Mouse (Mus musculus): ENCODE measurements around the gene Phospho1. TPM values are rescaled to one million over a fixed set of nuclear protein-coding genes. Genes with fewer than 3 reads are reported as not detected.

Gene Phospho1
- 100 to 1,000 TPM; 204 to 243 TPM for total RNA-seq (2021)
- long read RNA-seq, experiment 1, transcript Phospho1-202 (3 exons, 590 nt), result major isoform, 15 of 20 reads
- long read RNA-seq, experiment 1, partial matches to known transcripts, result 0 of 20 reads
- long read RNA-seq, experiment 1, other reads (novel, unspliced or antisense), result 2 of 20 reads
- long read RNA-seq, experiment 2, transcript Phospho1-202 (3 exons, 590 nt), result major isoform, 22 of 30 reads
- long read RNA-seq, experiment 2, partial matches to known transcripts, result 0 of 30 reads
- long read RNA-seq, experiment 2, other reads (novel, unspliced or antisense), result 5 of 30 reads

GRCm38 (mm10) chr11:95824071-95824876 lies at the start of gene Phospho1:
TSS of gene Phospho1 (plus strand) at chr11:95824499.
- peak; percentile 97 for DNase-seq

- DNase-seq, result peak; percentile 86
These were observed 46.7 kb upstream of the Phospho1 start for GRCm38 (mm10) chr11:95777323-95778297.

GRCm38 (mm10) chr11:95778831-95779251 lies 45.5 kb upstream of the Phospho1 start:
- peak; percentile 75 for DNase-seq

GRCm38 (mm10) chr11:95779366-95779765 lies 44.9 kb upstream of the Phospho1 start:
- no peak for DNase-seq

DNA sequence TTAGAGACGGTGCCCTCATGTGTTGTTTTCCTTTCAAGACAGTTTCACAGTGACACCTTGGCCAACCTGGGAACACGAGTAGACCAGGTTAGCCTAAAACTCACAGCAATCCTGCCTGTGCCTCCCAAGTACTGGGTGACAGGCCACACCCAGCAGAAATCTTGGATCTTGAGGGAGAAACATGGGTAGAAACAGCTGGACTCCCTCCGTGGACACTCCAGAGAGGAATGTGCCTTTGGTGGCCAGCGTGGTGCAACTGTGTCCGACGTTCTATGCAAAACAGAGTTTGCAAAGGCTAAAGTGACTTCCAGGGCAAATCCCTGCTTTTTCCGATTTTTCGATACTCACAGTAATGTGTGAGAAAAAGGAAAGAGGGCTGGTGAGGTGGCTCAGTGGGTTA lies 43.8 kb upstream of the Phospho1 start:
- DNase-seq, result no peak

GRCm38 (mm10) chr11:95781557-95781956 lies 42.7 kb upstream of the Phospho1 start:
- no peak for DNase-seq

DNA sequence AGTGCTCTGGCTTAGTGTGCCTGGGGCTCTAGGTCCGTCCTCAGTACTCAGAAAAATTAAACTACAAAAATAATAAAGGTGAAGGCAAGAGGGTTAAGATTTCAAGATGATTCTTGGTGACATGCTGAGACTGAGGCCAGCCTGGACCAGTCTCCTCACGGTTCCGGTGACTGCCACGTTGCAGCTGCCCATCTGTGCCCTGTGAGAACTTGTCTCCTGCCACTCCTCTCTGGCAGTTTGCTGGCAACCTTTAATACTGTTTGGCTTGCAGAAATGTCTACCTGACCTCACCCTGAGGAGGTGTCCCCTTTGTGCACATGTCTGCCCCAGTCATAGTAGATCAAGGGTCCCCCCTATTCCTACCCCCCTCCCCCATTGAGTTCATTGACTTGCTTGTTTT lies 40.8 kb upstream of the Phospho1 start:
- DNase-seq, result no peak

- DNase-seq, result no peak
These were observed 40.3 kb upstream of the Phospho1 start for GRCm38 (mm10) chr11:95783958-95784357.

DNA sequence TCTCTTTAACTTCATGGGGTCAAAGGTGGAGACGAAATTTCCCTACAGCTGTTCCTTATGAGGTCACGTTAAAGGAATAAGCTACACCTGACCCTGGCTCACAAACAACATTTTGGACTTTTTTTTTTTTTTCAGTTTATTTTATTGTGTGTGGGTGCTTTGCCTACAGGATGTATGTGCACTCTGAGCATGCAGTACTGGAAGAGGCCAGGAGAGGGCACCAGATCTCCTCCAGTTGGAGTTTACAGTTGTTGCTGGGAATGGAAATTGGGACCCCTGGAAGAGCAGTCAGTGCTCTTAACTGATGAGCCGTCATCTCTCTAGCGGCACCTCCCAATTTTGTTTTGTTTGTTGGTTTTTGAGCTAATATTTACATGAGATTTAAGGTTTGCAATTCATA lies 38.6 kb upstream of the Phospho1 start:
- no peak for DNase-seq

DNA sequence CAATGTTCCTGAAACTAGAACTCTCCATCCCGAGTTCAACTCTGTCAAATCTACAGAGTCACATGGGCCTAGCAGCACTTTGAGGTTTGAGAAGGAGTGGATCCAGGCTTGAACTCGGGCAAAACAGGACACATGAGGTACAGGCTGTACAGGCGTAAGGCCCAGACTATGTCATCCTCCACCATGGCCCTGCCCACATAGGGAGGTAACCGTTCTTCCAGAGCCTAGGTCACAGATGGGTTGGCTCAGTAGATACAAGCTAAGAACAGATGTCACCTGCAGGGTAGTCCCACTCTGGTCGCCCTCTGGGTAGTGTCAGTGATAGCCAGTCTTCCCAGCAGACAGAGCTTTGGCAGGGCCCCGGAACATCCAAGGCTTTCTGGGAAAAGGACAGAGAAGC lies 37.8 kb upstream of the Phospho1 start:
- no peak for DNase-seq

DNA sequence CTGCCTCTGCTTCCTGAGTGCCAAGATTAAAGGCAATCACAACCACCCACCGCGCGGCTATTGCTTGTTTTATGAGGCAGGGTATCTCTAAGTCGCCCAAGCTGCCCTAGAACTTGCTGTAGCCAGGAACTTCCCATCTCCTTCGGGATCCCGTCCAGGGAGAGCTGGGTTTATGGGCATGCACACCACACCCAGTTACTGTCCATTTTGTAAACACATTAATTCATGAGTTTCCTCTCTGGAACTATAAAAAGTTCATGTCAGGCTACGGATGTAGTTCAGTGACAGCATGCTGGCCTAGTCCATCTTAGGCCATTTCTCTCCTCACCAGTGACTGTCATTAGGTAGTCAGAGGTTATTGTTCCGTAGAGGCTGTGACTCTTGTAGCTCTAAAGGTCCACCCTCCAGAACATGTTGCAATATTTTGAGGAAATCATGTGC lies 34.8 kb upstream of the Phospho1 start:
- peak; percentile 48 for DNase-seq

- no peak for DNase-seq
These were observed 32.5 kb upstream of the Phospho1 start for GRCm38 (mm10) chr11:95791787-95792186.

GRCm38 (mm10) chr11:95792950-95793509 lies 31.3 kb upstream of the Phospho1 start:
- DNase-seq, result no peak

- DNase-seq, result no peak
These were observed 30.1 kb upstream of the Phospho1 start for GRCm38 (mm10) chr11:95794201-95794600.

GRCm38 (mm10) chr11:95795582-95795981 lies 28.7 kb upstream of the Phospho1 start:
- no peak for DNase-seq

GRCm38 (mm10) chr11:95805010-95805409 lies 19.3 kb upstream of the Phospho1 start:
- DNase-seq, result no peak

GRCm38 (mm10) chr11:95805527-95805926 lies 18.8 kb upstream of the Phospho1 start:
- peak; percentile 79 for DNase-seq

DNA sequence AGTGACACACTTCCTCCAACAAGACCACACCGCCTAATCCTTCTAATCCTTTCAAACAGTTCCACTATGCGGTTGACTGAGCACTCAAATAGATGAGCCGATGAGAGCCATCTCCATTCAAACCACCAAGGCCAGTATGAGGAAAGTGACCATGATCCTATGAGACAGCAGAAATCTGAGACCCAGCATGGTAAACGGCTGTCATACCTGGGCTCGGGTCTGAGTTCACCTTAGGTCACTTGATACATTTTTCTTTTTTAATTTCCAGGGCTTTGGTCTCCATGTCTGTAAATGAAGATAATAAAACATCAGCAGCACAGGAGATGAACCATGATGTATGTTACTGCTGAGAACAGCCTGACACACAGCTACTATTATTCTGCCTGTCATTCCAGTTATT lies 16.4 kb upstream of the Phospho1 start:
- no peak for DNase-seq

GRCm38 (mm10) chr11:95808448-95809011 lies 15.8 kb upstream of the Phospho1 start:
- DNase-seq, result no peak

DNA sequence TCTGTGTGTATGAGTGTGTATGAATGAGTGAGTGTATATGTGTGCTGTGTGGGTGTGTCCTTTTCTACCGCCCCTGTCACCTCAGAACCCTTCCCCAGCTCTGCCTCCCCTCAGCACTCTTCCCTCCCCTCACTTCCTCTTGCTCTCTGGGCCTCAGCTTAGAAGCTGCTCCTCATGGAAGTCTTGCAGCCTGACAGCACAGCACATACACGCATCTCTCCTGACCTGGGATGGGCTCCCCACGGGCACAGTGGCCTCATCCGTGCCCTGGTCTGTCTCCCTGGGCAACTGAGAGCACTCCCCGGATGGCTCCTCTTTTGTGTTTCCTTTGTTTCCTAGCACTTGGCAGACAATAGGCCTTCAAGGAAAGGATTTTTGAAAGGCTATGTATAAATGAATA lies 14.7 kb upstream of the Phospho1 start:
- no peak for DNase-seq

- no peak for DNase-seq
These were observed 13.5 kb upstream of the Phospho1 start for GRCm38 (mm10) chr11:95810828-95811227.

- no peak for DNase-seq
These were observed 12.6 kb upstream of the Phospho1 start for GRCm38 (mm10) chr11:95811741-95812140.
